Mouse (Mus musculus): Measurements from ENCODE around the gene Nap1l1.

Gene Nap1l1

DNA sequence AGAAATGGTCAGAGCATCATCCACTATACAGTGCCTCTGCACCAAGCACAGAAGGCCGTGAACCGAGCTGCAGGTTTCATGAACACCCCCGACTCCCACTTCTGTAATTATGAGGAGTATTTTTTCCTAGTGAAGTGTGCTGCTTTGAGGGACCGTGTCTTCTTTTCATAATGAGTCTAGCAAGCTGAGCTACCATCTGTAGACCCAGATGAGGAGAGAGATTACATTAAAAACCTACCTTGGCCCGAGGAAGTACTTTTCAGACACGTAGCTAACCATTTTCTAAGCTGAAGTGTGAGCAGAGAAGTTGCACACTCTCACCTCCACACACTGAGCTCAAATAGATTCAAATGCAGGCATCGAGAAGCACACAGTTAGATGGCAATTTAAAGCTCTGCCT is 70.1 kb downstream of the Nap1l1 start:
- no peak for DNase-seq (ENCODE audit: low read depth, low spot score)
- H3K36me3 ChIP-seq (ENCODE audit: control insufficient read depth, insufficient read depth, low read length, poor library complexity, severe bottlenecking): no peaks in the 10 kb centered on the region
- H3K27me3 ChIP-seq (ENCODE audit: control insufficient read depth, insufficient read depth, low read length, poor library complexity, severe bottlenecking): no peaks in the 10 kb centered on the region

DNA sequence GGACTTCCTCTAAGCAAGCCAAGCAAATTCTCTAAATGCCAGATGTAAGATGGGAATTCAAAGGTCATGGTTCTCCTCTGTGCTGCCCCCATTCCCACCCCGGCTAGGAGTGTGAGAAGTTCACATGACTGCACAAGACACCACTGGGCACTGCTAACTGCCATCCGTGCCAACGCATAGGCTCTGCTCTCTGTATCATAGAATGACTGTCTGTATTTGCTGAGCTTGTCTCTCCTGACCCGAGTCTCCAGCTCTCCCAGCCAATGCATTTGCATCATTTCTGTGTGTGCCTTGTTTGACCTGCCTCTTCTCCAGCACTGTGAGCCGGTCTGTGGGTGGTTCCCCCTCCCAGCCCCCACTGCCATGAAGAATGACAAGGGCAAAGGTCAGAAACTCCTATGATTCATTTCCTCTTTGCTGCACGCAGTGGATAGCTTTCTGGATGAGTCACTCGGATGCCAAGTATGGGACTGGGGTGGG is 70.8 kb downstream of the Nap1l1 start:
- Histone ChIP-seq H3K36me3 (ENCODE audit: control insufficient read depth, insufficient read depth, low read length, poor library complexity, severe bottlenecking) (no peaks in the 10 kb centered on the region), H3K27me3 (ENCODE audit: control insufficient read depth, insufficient read depth, low read length, poor library complexity, severe bottlenecking) (no peaks in the 10 kb centered on the region)
- DNase-seq (ENCODE audit: low read depth, low spot score): no peak

DNA sequence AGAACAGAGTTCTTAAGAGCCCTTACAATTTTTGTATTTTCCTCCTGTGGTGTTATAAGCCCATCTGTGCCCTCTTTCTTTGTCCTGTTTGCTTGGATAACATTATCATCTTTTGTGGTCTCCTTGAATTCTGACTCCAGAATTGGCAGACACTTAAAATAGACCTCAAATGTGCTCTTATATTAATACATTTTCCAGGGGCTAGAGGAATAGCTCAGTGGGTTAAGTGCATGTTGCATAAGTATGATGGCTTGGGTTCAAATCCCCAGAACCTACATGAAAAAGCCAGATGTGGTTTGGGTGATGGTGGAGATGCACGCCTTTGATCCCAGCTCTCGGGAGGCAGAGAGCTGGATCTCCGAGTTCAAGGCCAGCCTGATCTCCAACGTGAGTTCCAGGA is 71.3 kb downstream of the Nap1l1 start:
- DNase-seq (ENCODE audit: low read depth, low spot score): no peak
- Histone ChIP-seq H3K36me3 (ENCODE audit: control insufficient read depth, insufficient read depth, low read length, poor library complexity, severe bottlenecking) (no peaks in the 10 kb centered on the region), H3K27me3 (ENCODE audit: control insufficient read depth, insufficient read depth, low read length, poor library complexity, severe bottlenecking) (no peaks in the 10 kb centered on the region)

DNA sequence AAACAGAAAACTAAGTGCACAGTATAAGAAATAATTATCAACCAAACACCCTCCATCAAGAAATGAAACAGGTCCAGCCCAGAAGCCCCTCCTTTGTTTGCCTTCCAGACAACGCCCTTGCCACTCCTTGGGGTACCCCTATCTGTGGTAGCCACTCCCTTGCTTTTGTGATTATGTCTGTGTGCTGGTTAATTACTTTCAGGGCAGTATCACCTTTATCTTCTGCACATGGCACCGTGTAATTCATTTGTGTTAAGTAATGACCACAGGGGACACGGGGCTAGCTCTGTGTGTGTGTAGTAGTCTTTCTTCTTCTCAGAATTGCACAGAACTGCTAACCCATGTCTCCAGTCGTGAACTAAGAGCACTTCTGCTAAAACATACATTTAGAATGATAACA is 72.6 kb downstream of the Nap1l1 start:
- H3K27me3 ChIP-seq (ENCODE audit: control insufficient read depth, insufficient read depth, low read length, poor library complexity, severe bottlenecking): no peaks in the 10 kb centered on the region
- no peak for DNase-seq (ENCODE audit: low read depth, low spot score)
- H3K36me3 ChIP-seq (ENCODE audit: control insufficient read depth, insufficient read depth, low read length, poor library complexity, severe bottlenecking): no peaks in the 10 kb centered on the region
